Mouse (Mus musculus): Measurements from ENCODE around the gene C8a. TPM values are rescaled to one million over a fixed set of nuclear protein-coding genes. Genes with fewer than 3 reads are reported as not detected.

C8a gene
- total RNA-seq, 2 experiments from 2014 or later: not detected

DNA sequence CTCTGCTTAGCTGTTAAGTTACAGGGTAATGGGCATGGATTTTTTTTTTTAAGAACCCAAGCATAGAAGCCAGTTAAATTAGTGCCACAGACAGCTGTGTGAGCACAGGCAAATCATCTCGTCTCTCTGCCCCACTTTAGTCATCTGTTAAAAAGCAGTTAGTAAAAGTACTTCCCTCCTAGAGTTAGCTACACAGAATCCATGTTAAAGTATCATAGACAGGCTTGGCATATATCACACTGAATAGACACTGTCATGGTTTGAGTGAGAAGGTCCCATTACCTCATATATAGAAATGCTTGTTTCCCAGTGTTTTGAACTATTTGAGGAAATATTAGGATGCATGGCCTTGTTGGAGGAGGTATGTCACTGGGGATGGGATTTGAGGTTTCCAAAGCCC, 19.2 kb downstream of the C8a start, which contains the start of gene Gm17662:
Gene Gm17662, plus strand, starts transcription at position 301 of the 400 bp plus-strand sequence.
- no peak for DNase-seq (ENCODE audit: low spot score in 2 of 2)
- intact Hi-C loops (cut with DNase I): no loop called here

DNA sequence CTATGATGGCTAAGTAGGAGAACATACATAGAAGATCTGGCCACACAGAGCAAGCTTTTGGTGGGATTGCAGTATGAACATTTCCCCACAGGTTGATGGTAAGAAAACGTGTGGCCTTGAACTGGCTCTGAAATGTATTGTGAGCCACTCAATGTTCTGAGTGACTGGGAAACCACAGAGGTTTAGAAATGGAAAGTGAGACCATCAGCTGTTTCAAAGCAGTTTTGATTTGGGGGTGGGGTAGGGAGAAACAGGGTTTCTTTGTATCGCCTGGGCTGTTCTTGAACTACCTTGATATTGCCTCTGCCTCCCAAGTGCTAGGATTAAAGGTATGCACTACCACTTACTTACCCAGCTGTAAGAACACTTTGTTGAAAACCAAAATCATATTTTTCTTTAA, 21.0 kb downstream of the C8a start:
- DNase-seq (ENCODE audit: low spot score in 2 of 2): no peak
- intact Hi-C loops (cut with DNase I): no loop called here

GRCm38 (mm10) chr4:104843546-104843945, 32.7 kb downstream of the C8a start:
- DNase-seq (ENCODE audit: low spot score in 2 of 2): no peak
- intact Hi-C loops (cut with DNase I): no loop called here

- intact Hi-C loops (cut with DNase I): no loop called here
- DNase-seq (ENCODE audit: low spot score in 2 of 2): no peak
These were observed 34.0 kb downstream of the C8a start for GRCm38 (mm10) chr4:104842204-104842603.

GRCm38 (mm10) chr4:104838342-104838741, 37.9 kb downstream of the C8a start:
- intact Hi-C loops (cut with DNase I): no loop called here
- no peak for DNase-seq (ENCODE audit: low spot score in 2 of 2)

DNA sequence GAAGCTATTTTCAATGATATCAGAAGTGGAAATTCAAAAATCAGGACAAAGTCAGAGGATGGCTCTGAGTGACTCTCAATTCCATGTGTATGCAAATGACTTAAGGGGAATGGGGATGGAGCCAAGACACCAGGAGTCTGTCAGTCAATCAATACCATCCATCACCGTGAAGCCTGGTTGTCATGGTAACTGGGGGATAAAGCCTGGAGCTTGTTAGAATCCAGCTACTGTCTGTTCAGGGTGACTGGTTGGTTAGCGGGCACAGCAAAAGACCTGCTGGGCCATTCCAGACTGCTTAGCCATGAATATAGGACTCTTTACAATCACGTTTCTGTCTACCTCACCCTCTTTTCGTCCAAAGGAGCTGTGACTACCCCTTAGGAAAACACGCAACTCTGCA, 41.1 kb downstream of the C8a start:
- intact Hi-C loops (cut with DNase I): no loop called here
- DNase-seq (ENCODE audit: low spot score in 2 of 2): no peak

DNA sequence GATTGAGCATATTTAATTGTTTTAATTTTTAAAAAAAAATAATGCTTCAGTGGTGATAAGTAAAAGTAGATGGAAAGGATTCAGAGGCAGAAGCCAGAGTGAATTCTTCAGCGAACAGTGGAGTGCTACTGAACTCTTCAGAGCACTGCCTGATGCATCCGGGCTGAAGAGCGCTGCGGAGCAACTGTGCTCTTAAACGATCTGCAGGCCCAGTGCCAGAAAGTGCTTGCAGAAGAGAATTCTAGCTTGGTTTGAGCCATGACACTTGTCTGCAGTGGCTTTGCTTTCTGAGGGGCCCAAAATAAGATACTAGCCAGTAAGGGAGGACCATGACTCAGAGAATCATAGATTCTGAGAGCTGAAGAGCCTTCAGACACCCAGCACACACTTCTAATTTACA, 47.3 kb downstream of the C8a start:
- peak; percentile 25 to 45 for DNase-seq (ENCODE audit: low spot score in 2 of 2)
- intact Hi-C loops (cut with DNase I): no loop called here

DNA sequence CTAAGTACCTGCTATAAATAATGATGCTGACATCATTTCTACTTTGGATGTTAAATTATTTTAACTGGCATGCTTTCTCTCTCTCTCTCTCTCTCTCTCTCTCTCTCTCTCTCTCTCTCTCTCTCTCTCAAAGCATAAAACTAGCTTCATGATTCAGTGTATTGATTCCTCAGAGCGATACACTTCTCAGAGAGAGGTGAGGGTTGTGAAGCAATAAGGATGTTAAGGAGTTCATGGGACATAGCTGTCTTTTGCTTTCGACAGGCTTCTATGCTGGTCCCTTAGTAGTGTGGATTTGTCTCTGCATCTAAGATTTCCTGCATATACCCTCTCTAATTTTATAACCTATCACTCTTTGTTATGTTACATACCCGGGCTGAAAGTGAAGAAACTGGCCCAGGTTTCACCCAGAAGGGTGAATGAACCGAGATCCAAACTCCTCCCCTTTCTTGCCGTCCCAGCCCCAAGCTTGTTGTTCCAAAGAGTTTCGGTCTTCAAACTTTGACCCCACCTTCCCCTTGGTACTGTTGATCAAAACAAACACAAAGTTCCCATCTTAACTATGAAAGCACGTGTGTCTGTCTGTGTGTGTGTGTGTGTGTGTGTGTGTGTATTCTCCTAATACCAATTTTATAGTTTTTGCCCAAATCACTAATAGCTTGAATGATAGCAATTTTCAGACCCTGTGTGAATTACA, 51.7 kb downstream of the C8a start:
- DNase-seq (ENCODE audit: low spot score in 2 of 2): no peak
- intact Hi-C loops (cut with DNase I): no loop called here

DNA sequence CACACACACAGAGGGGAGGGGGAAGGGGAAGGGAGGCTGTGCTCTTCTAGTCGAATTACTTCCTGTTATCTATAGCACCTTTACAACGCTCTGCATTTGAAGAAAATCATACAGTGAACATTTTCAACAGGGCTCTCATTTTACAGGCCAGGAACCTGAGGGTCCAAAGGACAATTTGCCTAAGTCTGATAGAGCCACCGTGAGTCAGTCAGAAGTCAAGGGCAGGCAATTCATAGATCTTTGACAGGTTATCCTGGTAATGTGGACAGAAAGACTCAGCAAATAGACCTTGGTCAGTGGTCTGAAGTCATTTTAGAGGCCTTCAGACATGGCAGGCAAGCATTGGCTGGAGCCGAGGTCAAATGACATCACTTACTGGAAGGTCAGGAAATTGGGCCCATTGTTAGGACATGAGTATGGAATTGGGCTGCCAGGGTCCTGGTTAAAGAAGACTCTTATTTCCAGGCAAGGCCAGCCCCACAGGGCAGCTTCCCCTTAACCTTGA, 52.5 kb downstream of the C8a start:
- intact Hi-C loops (cut with DNase I): no loop called here
- no peak for DNase-seq (ENCODE audit: low spot score in 2 of 2)

DNA sequence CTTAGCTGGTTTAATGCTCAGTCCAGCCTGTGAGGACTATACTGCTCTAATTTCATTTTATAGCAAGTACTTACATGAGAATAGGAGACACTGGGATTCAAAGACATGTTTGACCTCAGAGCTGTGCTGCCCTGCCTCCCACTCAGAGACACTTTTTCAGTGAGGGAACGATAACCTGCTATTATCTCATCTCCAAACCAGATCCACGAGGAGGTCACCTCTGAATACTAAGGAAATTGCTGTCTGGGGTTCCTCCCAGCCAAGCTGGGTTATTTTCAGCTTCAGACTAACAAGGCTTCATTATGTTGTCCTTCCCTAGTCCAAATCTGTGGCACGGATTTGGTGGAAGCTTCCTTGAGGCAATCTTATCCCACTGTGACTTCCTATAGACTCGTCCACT, 56.3 kb downstream of the C8a start:
- intact Hi-C loops (cut with DNase I): no loop called here
- DNase-seq (ENCODE audit: low spot score in 2 of 2): no peak

GRCm38 (mm10) chr4:104818986-104819385, 57.2 kb downstream of the C8a start:
- no peak for DNase-seq (ENCODE audit: low spot score in 2 of 2)
- intact Hi-C loops (cut with DNase I): no loop called here

DNA sequence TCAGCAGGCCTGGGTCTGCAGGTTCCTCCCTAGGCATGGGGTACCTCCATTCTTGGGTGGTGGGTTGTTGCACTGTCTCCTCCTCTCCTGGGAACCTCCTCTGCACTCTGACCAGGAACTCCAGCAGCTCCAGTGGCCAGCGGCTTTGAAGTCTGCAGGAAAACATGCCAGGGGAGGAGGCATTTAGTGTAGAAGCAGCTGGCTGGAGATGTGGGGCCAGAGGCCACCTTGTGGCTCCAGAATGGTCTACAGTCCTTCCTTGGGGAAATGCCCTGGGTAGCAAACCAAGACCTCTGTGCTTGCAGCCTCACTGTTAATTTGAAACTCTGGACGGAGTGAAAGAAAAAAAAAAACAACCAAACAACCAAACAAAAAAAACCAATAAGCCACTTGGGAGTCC, 58.7 kb downstream of the C8a start:
- intact Hi-C loops (cut with DNase I): no loop called here
- no peak for DNase-seq (ENCODE audit: low spot score in 2 of 2)

GRCm38 (mm10) chr4:104816519-104817232, 59.5 kb downstream of the C8a start:
- intact Hi-C loops (cut with DNase I): no loop called here
- DNase-seq (ENCODE audit: low spot score in 2 of 2): no peak

- intact Hi-C loops (cut with DNase I): no loop called here
- no peak for DNase-seq (ENCODE audit: low spot score in 2 of 2)
These were observed 62.6 kb downstream of the C8a start for GRCm38 (mm10) chr4:104813617-104814016.

GRCm38 (mm10) chr4:104810710-104811286, 65.4 kb downstream of the C8a start:
- intact Hi-C loops (cut with DNase I): no loop called here
- no peak for DNase-seq (ENCODE audit: low spot score in 2 of 2)

GRCm38 (mm10) chr4:104805414-104806257, 70.6 kb downstream of the C8a start:
- no peak for DNase-seq (ENCODE audit: low spot score in 2 of 2)
- intact Hi-C loops (cut with DNase I): no loop called here

DNA sequence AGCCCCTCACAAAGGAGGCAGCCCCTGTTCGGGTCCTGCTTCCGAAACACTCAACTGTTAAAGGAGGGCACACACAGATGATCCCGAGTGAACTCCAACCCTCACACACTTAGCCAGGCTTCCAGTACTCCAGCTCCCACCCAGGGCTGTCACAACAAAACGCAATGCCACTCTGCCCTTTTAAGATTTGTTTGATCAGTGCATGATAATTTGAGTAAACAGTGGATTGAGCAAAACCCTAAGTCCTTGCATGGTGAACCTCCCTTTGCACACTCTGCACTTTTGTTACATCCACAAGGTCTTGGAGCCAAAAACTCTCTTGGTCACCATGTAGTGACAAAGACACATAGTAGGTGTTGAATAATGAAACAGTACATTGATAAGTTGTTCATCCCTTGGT, 72.1 kb downstream of the C8a start:
- no peak for DNase-seq (ENCODE audit: low spot score in 2 of 2)
- intact Hi-C loops (cut with DNase I): no loop called here

- intact Hi-C loops (cut with DNase I): no loop called here
- no peak for DNase-seq (ENCODE audit: low spot score in 2 of 2)
These were observed 74.6 kb downstream of the C8a start for GRCm38 (mm10) chr4:104801625-104802024.

DNA sequence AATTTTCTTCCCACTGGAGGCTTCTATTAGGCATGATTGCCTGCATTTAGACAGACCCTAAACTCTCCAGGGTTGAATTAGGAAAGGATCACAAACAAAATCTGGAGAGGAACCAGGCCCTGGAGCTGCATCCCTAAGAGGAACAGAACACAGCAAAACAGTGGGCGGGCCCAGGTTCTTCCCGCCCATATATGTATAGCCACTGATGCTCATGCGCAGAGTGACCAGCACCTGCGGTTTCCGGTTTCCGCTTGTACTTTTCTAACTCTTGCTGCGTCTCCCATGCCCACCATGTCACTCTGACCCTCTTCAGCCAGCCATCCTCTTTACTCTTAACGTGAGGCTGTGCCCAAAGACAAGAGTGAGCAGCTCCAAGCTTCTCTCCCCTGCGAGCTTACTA, 77.2 kb downstream of the C8a start:
- no peak for DNase-seq (ENCODE audit: low spot score in 2 of 2)
- intact Hi-C loops (cut with DNase I): no loop called here

- intact Hi-C loops (cut with DNase I): no loop called here
- DNase-seq (ENCODE audit: low spot score in 2 of 2): no peak
These were observed 84.1 kb downstream of the C8a start for GRCm38 (mm10) chr4:104792111-104792510.
